Mouse (Mus musculus) brain, embryonic 18.5 days (tissue): Measurements from ENCODE around the gene Dnaja1.

Experiments
- DNase-seq: peaks from one replicate; pipeline ENCODE4 v3.0.0-alpha.2; 2012; ENCODE audit warnings: low read depth, low spot score

Dnaja1 gene

DNA sequence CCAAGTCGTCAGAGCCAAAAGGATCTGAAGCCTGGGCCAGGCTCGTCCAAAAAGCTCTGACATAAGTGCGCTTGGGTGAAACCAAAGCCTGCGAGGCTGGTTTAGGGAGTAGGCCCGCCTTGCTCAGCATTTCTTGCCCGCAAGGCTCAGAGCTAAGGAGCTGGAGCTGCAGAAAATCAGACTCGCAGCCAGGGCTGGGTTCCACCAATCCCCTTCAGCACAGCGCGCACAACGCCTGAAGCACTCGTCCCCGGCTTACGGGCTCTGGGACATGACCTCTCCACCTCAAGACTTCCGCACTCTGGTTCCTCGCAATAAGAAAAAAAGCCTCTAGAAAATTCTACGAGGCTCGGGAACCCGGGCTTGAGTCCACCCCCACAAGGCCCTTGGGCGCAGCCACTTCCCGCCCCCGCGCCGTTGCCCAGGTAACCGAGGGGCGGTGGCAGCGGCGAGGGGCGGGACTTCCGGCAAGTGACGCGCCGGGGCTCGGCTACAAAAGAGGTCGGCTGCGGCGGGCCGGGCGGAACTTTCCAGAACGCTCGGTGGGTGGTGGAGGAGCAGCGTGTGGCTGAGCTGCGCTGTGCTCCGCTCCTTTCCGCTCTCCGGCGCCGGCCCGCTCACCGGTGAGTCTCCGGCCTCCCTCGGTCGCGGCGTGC, at the start of gene Dnaja1:
Gene Dnaja1, plus strand, starts transcription at position 140 of the 656 bp plus-strand sequence.
- peak; percentile 86 for DNase-seq

DNA sequence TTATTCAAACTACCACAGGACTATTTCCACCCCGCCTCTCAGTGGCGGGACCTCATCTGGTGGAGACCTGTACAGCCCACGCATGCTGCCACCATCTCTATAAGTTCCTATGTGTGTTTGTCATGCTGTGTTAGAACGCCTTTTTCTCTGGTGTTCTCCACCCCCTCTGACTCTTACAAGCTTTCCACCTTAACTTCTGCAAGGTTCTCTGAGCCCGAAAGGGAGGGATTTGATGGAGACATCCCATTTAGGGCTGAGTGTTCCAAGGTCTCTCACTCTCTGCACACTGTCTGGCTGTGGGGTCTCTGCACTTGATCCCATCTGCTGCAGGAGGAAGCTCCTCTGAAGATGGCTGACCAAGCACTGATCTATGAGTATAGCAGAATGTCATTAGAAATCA, 48.4 kb upstream of the Dnaja1 start:
- DNase-seq = no peak

DNA sequence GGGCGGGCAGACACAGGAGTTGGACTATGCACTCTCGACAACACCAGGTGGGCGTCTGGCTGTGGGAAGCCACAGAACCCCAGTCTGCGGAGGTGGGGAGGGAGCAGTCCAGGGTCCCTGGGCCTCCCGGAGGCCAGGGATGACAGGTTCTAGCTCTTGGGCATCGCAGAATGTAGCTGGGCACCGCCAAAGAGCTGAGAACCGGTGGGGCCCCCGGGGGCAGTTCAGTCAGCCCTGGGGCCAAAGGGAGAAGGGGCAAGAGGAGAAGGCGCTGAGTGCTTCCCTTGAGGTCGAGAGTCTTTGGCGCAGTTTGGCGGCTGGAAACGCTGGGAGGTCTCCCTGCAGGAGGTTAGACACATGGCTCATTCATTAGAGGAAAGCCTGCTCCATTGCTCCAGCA, 45.6 kb upstream of the Dnaja1 start:
- DNase-seq = no peak

DNA sequence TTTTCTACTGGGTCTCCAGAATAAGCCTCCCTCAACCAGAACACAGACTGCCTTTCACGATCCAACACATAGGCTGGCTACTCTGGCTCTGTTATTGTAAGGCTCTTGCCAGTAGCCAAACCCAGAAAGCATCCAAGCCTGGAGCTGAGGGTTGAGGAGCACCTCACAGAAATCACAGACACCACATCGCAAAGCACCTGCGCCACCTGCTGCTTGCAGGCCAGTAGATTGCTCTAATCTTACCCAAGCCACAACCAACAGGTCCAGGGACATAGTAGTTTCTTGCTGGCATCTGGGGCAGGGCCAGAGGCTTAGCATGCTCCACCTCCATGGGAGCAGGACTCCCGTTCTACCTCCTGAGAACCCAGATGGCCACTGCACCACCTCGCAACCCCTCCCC, 44.8 kb upstream of the Dnaja1 start:
- peak; percentile 16 for DNase-seq

DNA sequence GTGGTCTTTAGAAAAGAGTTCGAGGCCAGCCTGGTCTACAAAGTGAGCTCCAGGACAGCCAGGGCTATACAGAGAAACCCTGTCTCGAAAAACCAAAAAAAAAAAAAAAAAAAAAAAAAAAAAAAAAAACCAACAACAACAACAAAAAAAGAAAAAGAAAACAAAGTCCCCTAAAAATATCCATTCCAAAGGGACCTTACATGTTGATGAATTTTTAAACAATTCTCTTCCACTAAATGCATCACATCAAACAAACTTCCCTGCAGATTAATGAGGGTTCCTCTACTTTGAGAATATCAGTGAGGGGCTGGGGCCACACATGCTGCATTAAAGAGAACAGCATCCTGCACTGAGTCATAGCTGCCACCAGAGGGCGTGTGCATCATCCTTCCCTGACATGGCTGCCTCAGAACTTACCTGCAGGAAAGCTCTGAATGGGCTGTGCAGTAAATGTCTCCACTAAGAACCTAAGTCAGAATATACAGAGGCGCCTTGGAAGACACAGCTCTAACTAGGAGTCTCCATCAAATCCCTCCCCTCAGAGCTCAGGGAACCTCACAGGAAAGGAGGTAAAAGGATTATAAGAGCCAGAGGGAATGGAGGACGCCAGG, 41.6 kb upstream of the Dnaja1 start:
- DNase-seq = no peak

DNA sequence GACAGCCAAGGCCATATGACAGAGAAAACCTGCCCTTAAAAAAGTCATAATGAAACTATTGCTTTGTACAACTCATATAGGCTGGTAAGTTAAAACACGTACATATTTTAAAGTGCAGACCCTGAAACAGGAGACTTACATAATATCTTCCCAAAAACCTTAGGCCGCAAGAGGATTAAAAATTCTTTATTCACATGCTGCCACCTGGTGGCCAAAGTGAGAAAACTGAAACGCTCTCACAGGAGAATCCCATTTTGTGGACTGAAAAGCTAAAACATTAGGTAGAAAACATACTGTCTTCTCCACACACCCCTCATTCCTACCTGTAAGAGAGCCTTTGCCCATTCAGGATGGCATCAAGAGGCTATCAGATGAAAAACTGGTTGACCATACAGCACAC, 40.0 kb upstream of the Dnaja1 start:
- DNase-seq = peak; percentile 37

DNA sequence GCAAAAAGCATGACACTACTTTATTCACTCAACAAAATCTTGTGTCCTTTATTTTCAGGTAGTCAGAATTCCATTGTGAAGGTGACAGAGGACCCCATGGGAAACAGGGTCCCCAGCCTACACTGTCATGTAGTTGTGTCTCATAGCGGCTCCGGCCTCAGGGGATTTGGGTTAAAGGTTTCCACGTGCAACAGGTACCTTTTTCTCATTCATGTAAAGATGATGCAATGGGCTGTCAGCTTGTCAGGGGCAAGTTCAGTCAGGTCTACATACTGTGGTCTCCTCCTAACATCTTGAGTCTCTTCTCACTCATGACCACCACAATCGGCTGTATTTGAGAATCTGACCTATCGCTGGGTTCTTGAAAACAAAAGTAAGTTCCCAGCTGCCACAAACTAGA, 39.6 kb upstream of the Dnaja1 start:
- DNase-seq = no peak

DNA sequence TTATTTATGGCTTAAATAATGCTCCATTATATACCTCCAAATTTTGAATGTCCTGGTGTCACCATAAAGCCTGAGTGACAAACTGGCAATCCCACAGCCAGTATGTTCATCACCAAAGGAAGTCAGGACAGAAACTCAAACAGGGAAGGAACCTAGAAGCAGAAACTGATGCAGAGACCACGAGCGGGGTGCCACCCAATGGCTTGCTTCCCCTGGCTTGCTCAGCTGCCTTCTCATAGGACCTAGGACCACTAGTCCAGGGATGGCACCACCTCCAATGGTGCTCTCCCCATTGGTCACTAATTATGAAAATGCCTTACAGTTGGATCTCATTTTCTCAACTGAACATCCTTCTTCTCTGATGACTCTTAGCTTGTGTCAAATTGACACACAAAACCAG, 38.6 kb upstream of the Dnaja1 start:
- DNase-seq = no peak

DNA sequence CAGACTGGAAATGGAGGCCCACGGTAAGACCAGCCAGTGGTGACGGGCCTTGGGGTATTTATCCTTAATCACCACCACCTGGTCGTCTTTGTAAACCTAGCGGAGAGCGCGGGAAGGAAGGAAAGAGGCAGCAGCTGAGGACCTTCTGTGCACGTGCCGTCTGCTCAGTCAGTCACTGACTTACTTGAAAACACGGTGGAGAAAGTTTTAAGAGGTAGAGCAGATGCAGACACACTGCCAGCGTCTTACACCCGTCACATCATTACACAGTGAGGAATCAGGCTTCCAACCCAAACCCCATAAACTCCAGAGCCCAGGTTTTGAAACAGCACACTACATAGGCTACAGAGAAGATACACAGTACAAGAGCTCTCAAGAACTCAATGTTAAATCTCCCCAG, 30.9 kb upstream of the Dnaja1 start:
- no peak for DNase-seq

DNA sequence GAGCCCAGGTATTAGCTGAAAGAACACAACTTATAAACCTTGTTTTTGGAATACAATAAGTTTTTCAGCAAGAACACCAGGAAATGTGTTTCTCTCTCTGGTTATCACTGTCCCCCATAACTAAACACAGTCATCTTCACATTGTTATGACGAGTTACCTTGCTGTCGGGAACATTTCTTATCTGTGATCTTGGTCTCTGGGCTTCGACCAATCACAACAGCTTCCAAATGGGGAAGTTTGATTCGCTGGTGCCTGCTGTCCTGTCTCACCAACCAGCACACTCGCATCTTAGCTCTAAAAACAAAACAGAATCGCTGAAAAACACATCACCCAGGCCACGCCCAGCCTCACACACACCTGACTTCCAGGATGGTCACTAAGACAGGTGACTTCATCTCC, 24.9 kb upstream of the Dnaja1 start:
- no peak for DNase-seq

DNA sequence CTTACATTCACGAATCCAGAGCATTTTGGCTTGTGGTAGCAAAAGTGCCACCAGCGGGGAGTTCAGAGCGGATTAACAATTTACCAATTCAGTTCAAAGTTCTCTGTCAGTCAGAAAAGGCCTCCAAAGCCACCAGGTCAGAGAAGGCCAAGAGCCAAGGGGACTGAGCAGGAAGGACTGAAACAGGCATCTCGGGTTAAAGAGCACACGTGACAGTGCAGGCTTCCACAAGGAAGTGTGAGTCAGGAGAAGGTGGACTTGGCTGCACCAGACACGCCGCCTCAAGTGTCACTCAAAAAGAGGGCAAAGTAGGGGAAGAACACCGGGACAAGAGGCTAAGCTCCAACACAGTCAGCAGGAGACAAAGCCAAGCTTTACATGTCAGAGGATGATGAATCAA, 21.7 kb upstream of the Dnaja1 start:
- DNase-seq = no peak

DNA sequence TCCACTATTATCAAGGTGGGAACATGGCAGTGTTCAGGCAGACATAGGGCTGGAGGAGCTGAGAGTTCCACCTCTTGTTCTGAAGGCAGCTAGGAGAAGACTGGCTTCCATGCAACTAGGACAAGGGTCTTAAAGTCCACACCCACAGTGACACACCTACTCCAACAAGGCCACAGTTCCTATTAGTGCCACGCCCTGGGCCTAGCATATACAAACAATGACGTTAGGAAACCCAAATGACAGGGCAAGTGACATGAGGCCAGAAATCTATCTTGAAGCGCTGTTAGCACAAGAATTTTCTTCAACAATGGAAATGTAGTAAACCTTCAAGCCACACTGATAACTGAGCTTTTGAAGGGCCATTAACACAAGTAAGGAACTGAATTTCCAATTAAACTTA, 20.2 kb upstream of the Dnaja1 start:
- no peak for DNase-seq

DNA sequence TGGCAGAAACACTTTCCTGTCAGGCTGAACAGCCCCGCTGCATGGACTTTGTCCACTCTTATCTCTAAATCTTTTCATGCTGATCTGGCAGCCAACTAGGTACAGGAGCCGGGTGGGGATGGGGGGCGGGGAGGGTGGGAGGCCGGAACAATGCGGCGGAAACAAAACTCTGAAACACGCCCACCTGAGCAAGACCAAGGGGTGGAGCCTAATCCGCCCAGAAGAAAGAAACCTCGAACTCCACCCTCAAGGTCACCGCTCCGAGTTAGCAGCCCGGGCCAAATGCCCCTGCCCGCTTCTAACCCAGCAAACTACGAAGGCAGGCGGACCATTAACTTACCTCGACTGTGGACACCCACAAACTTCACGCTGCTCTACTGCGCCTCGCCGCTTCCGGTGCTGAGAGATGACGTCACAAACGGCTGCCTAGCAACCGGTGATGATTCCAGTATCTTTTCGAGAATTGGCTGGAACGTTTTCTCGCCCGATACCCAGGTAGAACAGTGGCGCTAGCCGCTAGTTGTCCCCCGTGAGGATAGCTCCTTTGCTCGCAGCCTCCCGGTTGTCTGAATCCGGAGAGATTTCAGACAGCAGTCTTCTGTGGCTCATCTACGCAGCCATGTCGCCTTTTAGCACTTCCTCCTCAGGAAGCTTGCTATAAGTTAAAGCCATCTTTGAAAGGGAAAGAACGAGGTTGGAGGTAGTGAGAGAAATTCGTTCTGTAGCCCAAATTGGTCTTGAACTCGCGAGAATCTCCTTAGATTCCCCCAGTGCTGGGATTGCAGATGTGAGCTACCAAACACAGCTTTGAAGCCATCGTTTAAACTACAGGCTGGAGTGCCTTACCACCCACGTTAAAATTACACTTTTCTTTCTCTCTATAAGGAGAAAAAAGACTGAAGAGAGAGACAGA, 18.9 kb upstream of the Dnaja1 start, which contains the start of gene Aptx:
Gene Aptx, minus strand, starts transcription at position 398 of the 913 bp plus-strand sequence.
- DNase-seq = peak; percentile 93

DNA sequence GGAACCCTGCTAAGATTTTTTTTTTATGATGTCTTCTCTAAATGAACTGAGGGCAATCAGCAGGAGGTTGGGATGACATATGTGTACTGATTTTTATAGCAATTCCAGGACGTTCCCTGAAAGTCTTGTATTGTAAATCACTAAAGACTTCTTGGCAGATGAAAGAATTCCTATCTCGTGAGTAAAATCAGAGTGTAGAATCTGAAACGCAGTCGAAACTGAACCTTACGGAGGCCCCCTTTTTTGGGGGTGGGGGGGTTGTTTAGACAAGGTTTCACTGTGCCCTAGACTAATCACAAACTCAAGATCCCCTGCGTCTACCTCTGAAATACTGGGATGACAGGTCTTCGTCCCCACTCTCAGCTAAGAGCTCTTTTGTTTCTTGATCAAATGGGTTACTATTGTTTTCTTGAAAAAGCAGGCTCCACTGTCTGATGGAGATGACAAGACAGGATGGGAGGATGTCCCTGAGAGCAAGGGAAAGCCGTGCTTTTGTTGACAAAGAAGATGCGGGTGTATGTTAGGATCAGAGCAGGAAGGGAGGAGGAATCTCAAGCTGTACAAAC, 18.2 kb upstream of the Dnaja1 start:
- DNase-seq = no peak

DNA sequence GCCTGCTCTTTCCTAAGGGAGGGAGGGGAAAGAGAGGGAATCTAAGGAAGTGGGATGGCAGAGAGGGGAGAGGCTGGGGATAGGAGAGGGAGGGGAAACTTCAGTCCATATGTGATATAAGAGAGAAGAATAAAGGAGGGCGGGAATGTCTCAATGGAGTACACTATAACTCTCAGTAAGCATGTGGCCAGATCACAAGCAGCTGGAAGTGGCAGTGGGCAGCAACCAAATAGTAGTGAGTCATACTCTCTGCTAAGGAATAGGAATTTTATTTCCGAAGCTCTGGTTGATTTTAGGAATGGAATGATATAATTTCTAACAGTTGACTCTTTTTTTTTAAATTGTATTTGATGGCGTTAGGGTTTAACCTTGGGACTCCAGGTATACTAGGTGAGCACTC, 4.8 kb upstream of the Dnaja1 start:
- DNase-seq = no peak

DNA sequence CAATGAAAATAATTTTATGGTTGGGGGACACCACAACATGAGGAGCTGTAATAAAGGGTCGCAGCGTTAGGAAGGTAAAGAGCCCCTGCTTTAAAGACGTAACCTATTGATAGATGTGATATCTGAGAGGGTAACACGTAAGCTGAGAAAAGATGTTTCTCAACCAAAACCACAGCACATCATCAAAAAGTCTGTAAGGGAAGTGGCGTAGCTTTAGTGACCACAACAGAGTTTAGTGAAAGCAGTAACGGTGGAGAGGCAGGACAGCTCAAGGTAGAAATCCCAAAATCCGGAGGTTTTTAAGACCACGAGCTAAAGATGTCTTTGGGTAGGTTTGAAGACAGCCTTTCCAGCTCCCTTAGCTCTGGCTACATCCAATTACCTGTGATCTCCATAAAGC, 1.0 kb upstream of the Dnaja1 start:
- DNase-seq = no peak

DNA sequence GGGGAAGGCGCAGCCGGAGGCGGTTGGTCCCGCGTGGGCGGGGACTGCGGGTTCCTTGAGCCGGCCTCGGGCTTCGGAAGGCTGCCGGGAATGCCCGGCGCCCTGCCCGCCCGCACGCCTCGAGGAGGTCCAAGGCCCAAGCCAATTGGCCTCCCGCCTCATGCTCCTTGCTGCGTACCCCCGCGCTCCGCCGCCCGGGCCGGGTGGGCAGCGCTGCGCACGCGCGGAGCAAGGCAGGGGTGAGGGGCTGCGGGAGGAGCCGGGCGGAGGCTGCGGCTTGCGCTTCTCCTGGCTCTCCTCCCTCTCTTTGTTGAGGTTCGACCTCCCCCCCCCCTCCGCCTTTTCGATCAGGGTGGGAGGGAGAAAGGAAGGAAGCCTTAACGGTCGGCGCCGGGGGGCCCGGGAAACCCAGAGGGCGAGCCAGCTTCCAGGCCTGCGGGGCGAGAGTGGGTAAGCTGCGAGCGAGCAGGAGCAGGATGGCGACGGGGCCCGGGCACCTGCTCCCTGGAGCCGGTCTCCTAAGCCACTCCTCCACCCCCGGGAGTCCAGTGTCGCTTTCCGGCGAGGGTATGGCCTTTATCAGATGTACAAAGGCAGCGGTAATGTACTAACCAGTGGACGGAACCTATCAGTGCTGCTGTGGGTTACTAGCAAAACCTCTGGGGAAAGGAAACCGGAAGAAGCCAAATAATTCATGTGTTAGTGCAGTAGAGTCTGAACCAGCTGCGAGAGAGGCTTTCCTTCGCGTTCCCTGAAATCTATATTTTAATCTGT, 924 bp downstream of the Dnaja1 start:
- peak; percentile 74 for DNase-seq

DNA sequence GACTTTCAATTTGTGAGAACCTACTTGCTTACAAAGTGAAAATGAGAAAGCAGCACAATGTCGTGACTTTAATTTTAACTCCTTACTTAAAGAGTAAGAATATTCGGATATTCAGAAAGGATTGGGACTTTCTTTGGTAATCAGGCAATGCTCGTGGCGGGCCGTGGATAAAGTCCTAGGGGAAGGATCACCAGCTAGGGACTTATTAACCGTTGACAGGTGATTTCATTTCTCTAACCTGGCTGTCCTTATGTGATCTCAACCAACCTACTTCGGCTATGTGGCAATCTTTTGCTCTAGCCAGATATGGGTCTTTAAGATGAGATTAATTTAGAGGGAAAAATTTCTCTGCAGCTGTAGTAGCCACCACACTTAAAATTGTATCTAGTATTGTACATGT, 3.2 kb downstream of the Dnaja1 start:
- DNase-seq = no peak

DNA sequence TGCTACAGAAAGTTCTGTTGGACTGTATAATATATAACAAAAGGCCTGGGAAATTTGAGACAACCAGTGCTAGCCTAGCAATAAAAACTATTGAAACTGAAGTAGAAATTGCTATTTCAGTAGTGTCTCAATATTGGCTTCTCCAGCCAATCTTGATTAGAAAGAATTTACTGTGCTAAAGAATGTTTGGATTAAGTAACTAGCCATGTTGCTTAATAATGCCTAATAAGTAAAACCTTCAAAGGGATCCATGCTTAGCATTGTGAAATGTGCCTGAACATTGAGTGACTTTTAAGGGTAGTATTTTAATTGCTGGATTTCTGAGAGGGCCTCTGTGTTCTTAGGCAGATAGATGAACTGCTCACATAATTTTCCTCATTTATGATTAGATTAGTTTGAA, 3.6 kb downstream of the Dnaja1 start:
- no peak for DNase-seq

DNA sequence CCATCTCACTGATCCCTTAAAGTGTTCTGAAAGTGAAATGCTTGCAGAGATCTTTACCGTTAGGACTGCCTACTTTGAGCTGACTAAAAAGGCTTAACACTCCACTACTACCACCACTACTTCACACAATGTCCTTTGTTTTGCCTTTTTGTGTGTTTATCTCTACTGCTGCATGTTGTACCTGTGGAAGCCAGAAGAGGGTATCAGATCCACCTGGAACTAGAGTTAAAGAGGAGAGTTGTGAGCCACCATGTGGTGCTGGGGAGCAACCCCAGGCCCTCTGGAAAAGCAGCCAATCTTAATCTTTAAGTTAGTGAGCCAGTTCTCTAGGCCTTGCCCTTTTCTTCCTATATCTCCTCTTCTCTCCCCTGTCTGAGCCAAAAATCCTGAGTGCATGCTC, 5.3 kb downstream of the Dnaja1 start:
- DNase-seq = no peak

DNA sequence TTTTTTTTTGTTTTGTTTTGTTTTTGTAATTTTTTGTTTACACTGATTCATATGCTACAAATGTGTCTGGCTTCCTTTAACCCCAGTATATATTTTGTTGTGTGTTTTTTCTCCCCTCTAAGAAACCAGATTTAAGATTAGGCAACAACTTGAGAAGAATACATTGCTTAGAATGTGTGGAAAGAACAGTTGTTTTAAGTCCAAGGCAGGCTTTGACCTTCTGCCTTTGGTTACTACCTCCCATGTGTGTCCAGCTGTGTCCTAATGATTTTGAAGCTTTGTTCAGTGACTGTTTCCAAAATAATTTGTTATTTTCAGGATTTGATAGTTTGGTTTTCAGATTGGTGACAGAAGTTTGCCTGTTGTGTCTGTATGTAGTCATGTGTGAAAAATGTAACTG, 9.3 kb downstream of the Dnaja1 start:
- DNase-seq = no peak

DNA sequence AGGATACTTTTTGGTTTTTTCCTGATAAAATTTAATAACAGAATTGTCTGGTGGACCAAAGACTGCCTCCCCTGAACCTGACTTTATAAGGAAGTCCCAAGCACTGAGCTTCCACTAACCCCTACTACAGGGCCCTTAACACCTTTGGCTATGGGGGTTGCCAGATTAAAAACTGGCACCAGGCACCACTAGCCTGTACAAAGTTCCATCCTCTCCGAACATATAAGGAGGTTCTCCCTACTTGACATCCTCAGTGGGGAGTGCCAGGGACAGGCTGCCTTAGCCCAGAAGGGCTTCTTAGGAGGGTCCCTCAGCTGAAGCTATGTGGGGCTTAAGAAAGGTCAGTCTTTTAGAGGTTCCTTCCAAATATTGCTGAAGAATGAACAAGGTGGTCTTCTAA, 13.4 kb downstream of the Dnaja1 start:
- DNase-seq = no peak
